Mouse (Mus musculus): ENCODE data around the gene Meiob.

Gene Meiob

GRCm38 (mm10) chr17:24821351-24822280, 17.5 kb downstream of the Meiob start:
- DNase-seq, result no peak

GRCm38 (mm10) chr17:24839842-24840241, 35.8 kb downstream of the Meiob start, which contains the start of gene Hagh:
TSS of gene Hagh (plus strand) at chr17:24840143.
- no peak for DNase-seq

GRCm38 (mm10) chr17:24840341-24840740, 36.3 kb downstream of the Meiob start:
- no peak for DNase-seq

GRCm38 (mm10) chr17:24841133-24841532, 37.0 kb downstream of the Meiob start:
- peak; percentile 61 for DNase-seq

GRCm38 (mm10) chr17:24842631-24843030, 38.5 kb downstream of the Meiob start:
- peak; percentile 46 for DNase-seq

GRCm38 (mm10) chr17:24844525-24844924, 40.4 kb downstream of the Meiob start:
- no peak for DNase-seq

GRCm38 (mm10) chr17:24847386-24847785, 43.3 kb downstream of the Meiob start:
- DNase-seq, result no peak

GRCm38 (mm10) chr17:24848600-24849031, 44.5 kb downstream of the Meiob start:
- DNase-seq, result peak; percentile 77

GRCm38 (mm10) chr17:24849733-24850064, 45.6 kb downstream of the Meiob start:
- no peak for DNase-seq

- DNase-seq, result peak; percentile 98
Observed at GRCm38 (mm10) chr17:24850065-24850772, 46.1 kb downstream of the Meiob start, which contains the start of gene Fahd1. TSS of gene Fahd1 (minus strand) at chr17:24850364.

GRCm38 (mm10) chr17:24850773-24851127, 46.7 kb downstream of the Meiob start:
- no peak for DNase-seq

GRCm38 (mm10) chr17:24851381-24852125, 47.5 kb downstream of the Meiob start:
- no peak for DNase-seq

- no peak for DNase-seq
Observed at GRCm38 (mm10) chr17:24855838-24856464, 51.9 kb downstream of the Meiob start.

- DNase-seq, result no peak
Observed at GRCm38 (mm10) chr17:24856589-24856988, 52.5 kb downstream of the Meiob start.

- peak; percentile 63 for DNase-seq
Observed at GRCm38 (mm10) chr17:24857831-24858470, 53.9 kb downstream of the Meiob start.

- peak; percentile 85 for DNase-seq
Observed at GRCm38 (mm10) chr17:24858967-24859366, 54.9 kb downstream of the Meiob start.

GRCm38 (mm10) chr17:24860076-24860475, 56.0 kb downstream of the Meiob start:
- peak; percentile 60 for DNase-seq

- no peak for DNase-seq
Observed at GRCm38 (mm10) chr17:24861785-24862184, 57.7 kb downstream of the Meiob start.

- no peak for DNase-seq
Observed at GRCm38 (mm10) chr17:24865776-24866175, 61.7 kb downstream of the Meiob start, which contains the start of gene Igfals. TSS of gene Igfals (plus strand) at chr17:24865997.

GRCm38 (mm10) chr17:24867914-24868313, 63.8 kb downstream of the Meiob start:
- DNase-seq, result no peak

- no peak for DNase-seq
Observed at GRCm38 (mm10) chr17:24873695-24874404, 69.8 kb downstream of the Meiob start.

Measured in liver (tissue).